Mouse (Mus musculus): Measurements from ENCODE around the gene Ccdc183.

DNA sequence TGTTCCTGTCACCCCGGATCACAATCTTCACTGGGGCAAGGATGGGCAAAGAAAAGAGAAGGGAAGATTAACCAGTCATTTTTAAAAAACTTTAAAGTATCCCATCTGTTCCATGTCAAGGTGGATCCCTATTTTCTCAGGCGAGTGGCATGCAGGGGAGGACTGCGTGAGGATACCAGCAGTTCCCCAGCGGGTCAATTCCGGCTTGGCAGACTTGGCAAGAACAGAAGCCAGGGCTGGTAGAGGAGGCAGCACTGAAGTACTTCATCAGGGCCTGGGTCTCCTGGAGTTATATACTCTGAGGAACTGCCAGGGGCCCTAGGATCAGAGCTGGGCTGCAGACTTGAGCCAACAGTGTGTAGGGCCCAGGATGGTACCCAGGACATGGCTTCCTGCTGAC is 15.0 kb downstream of the Ccdc183 start:
- TF ChIP-seq POU5F1 (IDR thresholded peaks at IDR 0.05; ENCODE audit: borderline replicate concordance, low read length) = no peak
- TF ChIP-seq CTCF (conservative IDR thresholded peaks at IDR 0.05; ENCODE audit: low read length) = no peak
- no peak for TF ChIP-seq NANOG (IDR thresholded peaks at IDR 0.05; ENCODE audit: borderline replicate concordance, low read length)
